Mouse (Mus musculus): ENCODE data around the gene Slc22a1. TPM values are rescaled to one million over a fixed set of nuclear protein-coding genes. Genes with fewer than 3 reads are reported as not detected.

Slc22a1 gene
- total RNA-seq, 2 experiments from 2014 or later, result 2.1 to 3.7 TPM

- DNase-seq (ENCODE audit: low spot score in 2 of 2), result no peak
- intact Hi-C loops (cut with DNase I), result no loop called here
Measured at GRCm38 (mm10) chr17:12652604-12653003, 23.0 kb downstream of the Slc22a1 start.

DNA sequence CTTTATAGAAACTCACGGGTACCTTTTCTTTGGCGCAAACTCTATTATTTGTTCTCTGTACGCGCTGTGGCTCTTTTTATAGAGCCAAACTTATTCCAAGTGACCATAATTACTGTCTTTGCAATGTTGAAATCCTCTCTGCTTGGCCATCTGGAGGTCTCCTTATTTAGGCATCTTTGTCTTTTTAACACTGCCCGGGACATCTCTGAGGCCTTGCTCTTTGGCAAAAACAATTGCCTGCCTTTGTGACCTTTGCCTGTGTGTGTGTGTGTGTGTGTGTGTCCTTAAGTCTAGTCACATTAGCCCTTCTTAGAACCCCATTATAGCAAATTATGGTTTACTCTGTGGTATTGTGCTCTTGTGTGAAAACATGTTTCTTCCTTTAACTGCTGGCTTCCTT, 30.2 kb downstream of the Slc22a1 start:
- intact Hi-C loops (cut with DNase I), result no loop called here
- peak in 1 of 2 experiments; percentile 33 for DNase-seq (ENCODE audit: low spot score in 2 of 2)

DNA sequence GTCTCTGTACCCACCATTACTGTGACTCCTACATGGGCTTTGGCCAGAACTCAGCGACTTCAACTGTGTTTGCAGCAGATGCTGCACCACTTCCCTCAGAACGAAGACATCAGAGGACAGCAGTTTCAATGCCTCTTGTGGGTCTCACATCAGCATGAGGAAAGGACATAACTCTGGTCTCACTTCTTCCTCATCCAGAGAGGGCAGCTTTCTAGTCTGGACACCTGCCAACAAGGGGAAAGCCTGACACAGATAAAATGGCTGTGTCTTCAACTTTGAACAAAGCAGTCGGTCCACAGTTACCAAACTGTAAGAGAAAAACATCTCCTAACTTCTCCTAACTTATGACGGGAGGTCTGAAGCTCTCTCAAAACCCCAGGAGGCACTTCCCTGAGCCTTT, 34.5 kb downstream of the Slc22a1 start:
- intact Hi-C loops (cut with DNase I), result no loop called here
- no peak for DNase-seq (ENCODE audit: low spot score in 2 of 2)

DNA sequence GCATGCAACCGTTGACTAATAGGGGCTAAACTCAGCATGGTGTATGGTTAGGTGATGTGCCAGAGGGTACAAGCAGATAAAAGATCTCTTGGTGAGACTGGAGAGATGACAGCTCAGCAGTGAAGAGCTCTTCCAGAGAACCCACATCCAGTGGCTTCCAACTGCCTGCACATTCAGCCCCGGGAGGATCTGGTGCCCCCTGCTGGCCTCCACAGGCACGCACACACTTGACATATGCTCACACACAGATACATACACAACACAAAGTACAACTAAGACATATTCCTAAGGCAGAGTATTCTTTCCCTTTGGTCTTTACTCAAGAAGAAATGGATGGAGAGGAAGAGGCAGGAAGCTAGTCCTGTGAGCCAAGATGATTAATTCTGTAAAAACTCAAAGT, 36.0 kb downstream of the Slc22a1 start:
- intact Hi-C loops (cut with DNase I), result no loop called here
- no peak for DNase-seq (ENCODE audit: low spot score in 2 of 2)

DNA sequence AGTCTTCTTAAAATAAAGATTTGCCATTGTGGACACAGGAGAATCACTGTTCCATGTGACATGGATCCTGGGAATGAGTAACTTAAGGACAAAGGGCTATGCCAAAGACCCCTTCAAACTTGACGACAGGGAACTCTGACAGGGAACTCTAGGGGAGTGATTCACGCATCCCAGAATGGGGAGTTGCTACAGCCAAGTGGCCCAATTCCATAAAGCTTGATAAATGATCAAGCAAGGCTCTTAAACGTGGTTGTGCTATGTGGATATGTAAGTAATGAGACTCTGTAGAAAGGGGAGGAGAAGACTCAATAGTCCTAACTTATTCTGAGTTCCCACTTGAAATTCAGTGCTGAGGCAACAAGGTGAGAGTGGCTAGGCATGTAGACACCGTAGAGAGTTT, 40.8 kb downstream of the Slc22a1 start:
- intact Hi-C loops (cut with DNase I), result no loop called here
- no peak for DNase-seq (ENCODE audit: low spot score in 2 of 2)

DNA sequence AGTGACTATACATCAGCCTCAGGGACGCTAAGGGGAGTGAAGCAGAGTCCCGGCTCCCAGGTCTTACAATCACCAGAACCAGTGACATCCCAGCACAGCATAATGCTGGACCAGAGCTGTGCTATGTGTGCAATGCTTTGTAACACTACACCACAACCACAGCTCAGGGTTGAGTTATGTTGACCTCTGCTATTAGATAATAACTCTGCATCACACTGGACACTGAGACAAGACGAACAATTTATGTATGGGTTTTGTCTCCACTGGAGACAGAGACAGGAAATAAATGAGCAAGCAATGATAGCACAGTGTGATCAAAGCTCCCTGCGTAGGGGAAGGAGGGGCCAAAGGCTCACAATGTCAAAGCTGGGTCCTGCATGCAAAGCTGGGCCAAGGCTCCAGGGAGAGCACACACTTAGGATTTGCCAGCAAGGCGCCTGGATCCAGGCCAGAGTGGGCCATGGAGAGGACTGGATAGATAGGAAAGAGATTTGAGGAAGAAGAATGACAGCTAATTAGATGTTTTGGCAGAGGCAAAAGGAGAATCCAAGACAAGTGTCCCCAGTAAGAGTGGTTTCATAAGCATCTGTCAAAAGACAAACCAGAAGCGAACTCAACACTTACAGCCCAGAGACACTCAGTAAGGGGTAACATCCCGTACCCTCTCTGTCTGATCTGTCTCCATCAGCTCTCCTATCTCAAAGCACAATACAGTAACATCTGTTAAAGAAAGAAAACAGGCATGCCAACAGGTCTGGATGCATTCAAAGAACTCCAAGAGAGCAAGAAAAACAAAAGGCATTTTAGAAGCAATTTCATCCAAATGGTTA, 43.6 kb downstream of the Slc22a1 start:
- intact Hi-C loops (cut with DNase I), result no loop called here
- DNase-seq (ENCODE audit: low spot score in 2 of 2), result no peak

DNA sequence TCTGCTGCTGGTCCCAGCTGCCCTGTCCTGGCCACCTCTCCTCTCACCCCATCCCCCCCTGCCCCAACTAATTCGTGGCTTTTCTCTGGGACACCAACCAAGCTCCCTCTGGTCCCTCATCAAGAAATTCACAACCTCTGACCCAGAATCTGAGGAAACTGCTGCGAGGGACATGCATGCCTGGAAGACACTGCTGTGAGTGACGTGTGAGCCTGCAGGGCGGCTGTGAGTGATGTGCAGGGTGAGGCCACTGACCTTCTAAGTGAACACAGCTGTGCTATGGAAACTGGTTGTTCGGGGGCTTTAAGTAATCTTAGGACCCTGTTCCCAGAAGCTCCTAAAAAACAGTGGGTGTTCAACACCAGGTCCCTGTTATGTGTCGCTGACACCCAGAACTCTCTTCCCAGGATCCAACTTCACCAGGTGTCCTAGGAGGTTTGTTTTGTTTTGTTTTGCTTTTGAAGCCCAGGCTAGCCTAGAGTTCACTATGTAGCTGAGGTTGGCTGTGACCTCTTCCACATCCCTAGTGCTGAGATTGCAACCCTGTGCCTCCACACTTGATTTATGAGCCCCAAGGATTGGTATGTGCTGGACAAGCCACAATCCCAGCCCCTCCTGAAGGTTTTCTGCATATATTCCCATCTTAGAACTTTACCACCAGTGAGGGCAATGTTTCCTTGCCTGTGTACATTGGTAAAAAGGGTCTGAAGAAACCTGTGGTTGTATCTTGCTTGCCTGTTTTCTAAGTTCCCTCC, 44.5 kb downstream of the Slc22a1 start:
- intact Hi-C loops (cut with DNase I), result no loop called here
- no peak for DNase-seq (ENCODE audit: low spot score in 2 of 2)

DNA sequence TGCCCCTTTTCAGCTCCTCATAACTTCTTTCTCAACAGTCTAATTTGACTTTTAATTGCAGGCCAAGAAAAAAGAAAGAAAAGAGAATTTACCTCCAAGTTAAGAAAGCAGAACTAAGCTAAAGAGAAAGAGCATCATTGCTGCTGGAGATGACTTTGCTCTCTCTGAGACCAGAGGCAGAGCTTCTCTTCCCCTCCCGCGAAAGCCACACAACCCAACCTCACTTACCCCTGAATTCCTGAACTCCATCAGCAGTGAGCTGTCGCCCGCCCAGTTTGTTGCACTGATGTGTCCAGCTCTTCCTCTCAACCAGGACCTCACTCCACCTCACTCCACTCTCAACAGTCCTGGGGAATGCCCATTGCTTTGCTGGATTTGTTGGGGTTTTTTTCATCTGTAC, 47.6 kb downstream of the Slc22a1 start:
- intact Hi-C loops (cut with DNase I), result no loop called here
- no peak for DNase-seq (ENCODE audit: low spot score in 2 of 2)

GRCm38 (mm10) chr17:12619641-12620040, 56.0 kb downstream of the Slc22a1 start:
- intact Hi-C loops (cut with DNase I), result no loop called here
- DNase-seq (ENCODE audit: low spot score in 2 of 2), result no peak

DNA sequence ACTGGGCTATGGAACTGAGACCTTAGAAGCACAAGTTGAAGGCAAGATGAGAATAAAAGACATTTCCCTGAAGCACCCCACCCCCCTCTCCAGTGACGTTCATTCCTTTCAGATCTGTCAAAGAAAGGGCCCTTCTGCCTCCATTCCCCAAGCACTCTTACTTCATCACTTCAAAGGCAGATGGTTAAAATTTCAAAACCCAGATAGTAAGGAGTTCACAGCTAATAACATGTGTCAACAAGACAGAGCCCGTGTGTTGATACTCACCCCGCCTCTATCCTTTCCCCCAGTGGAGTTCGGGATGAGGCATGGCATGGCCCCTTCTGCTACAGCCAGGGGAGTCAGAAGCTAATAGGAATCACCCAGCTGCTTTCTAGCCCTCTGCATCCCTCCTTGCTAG, 60.2 kb downstream of the Slc22a1 start:
- intact Hi-C loops (cut with DNase I), result no loop called here
- no peak for DNase-seq (ENCODE audit: low spot score in 2 of 2)

DNA sequence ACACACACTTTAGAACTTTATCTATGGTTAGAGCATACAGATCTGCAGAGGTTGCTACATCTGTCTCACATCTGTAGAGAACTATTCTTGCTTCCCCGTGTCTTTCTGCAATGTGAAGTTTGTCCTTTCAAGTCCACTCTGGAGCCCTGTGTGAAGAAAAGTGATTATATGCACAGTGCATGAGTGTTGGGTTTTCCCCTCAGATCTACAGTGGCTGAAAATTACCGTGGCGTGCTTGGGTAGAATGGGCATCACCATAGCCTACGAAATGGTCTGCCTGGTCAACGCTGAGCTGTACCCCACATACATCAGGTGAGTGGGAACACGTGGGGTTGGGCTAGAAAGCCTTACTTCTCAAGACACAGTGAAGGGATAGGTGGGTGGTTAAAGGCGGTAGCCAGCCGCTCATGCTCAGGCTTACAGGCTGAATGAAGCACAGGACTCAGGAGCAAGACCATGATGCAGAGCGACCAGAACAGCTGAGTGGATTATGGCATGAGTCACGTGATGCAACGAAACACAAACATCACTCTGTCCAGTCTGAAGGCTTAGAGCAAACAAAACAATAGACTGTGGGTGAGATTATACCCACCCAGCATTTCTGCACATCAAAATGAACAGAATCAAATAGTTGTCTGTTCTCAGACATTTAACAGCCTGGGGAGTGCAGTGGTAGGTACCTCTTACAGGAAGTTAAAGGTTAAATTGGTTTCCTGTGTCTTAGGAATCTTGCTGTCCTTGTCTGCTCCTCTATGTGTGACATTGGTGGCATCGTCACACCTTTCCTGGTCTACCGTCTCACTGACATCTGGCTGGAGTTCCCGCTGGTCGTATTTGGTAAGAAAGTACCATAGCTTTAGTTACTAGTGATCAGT, 60.9 kb downstream of the Slc22a1 start:
- no peak for DNase-seq (ENCODE audit: low spot score in 2 of 2)
- intact Hi-C loops (cut with DNase I), result no loop called here

DNA sequence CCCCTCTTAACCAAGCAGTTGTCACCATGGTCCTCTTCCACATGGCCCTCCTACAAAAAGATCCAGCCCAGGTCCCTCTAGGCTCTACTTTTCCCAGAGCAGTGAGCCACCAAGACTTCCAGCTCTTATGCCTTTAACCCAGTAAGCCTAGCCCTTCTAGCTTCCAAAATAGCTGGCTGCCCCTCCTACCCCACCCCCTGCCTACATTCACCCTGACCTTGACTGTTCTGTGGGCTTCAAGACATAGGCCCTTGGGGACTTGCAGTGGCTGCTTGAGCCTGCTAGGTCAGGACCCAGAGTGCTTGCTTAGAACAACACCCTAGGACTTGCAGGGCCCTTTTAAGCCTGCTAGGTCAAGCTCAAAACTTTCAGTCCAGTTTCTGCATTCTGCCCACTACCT, 68.4 kb downstream of the Slc22a1 start:
- intact Hi-C loops (cut with DNase I), result no loop called here
- no peak for DNase-seq (ENCODE audit: low spot score in 2 of 2)

DNA sequence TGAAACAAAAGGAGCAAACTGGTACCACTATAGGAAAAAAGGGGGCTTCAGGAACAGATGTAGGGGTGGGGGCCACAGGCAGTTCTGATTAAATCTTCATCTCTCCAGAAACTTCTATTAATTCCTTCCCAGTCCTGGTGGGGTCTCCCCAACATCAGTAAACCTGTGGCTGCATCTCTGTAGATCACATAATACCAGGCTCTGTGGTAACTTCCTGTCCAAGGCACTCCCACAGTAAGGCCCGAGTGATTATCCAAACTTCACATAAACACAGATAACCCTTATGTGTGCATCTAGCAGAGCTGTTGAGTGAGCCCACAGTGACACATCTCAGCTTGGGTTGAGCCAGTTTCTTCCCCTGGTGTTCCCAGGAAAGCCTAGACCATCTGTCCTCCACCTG, 69.0 kb downstream of the Slc22a1 start:
- DNase-seq (ENCODE audit: low spot score in 2 of 2), result no peak
- intact Hi-C loops (cut with DNase I), result no loop called here

Other genes with a start within 250 kb of the Slc22a1 start
- gene Slc22a3, start 168.1 kb downstream of the Slc22a1 start, total RNA-seq (2021), result 1 to 10 TPM; 5.2 to 5.3 TPM
- gene Slc22a2, start 91.7 kb downstream of the Slc22a1 start, total RNA-seq (2021), result under 1 TPM; 0.57 to 0.89 TPM
- 10 to 100 TPM; 25.8 to 25.9 TPM for gene Igf2r, start 93.8 kb upstream of the Slc22a1 start, total RNA-seq (2021)
- gene Mas1, start 192.3 kb upstream of the Slc22a1 start, total RNA-seq (2021), result 10 to 100 TPM; 25.5 to 26.0 TPM
- under 1 TPM; 0.29 to 0.44 TPM for gene Mrgprh, start 200.2 kb upstream of the Slc22a1 start, total RNA-seq (2021)
- gene Pnldc1, start 234.4 kb upstream of the Slc22a1 start, total RNA-seq (2021), result 1 to 10 TPM; 1.8 to 5.8 TPM
- gene Tcp1, start 239.9 kb upstream of the Slc22a1 start, total RNA-seq (2021), result 100 to 1,000 TPM; 204 to 211 TPM
- gene Mrpl18, start 240.5 kb upstream of the Slc22a1 start, total RNA-seq (2021), result 10 to 100 TPM; 55.1 to 58.4 TPM